Mouse (Mus musculus) megakaryocyte-erythroid progenitor cell, adult 5 weeks (primary cell): ENCODE data around the gene Cfap99. TPM values are rescaled to one million over a fixed set of nuclear protein-coding genes. Genes with fewer than 3 reads are reported as not detected.

Source experiments
- polyA plus RNA-seq: library from polyadenylated mRNA; stranded (reverse); fragments of >175 nt; gene quantifications from 2 replicates; pipeline ENCODE4 v1.2.3, GENCODE M21; 2012

Cfap99 gene
- polyA plus RNA-seq = not detected in 2 replicates

GRCm38 (mm10) chr5:34288154-34288716, at the start of gene Cfap99, which contains the start of gene Zfyve28:
Gene Cfap99, plus strand, starts transcription at chr5:34288600.
Gene Zfyve28, minus strand, starts transcription at chr5:34288449.

DNA sequence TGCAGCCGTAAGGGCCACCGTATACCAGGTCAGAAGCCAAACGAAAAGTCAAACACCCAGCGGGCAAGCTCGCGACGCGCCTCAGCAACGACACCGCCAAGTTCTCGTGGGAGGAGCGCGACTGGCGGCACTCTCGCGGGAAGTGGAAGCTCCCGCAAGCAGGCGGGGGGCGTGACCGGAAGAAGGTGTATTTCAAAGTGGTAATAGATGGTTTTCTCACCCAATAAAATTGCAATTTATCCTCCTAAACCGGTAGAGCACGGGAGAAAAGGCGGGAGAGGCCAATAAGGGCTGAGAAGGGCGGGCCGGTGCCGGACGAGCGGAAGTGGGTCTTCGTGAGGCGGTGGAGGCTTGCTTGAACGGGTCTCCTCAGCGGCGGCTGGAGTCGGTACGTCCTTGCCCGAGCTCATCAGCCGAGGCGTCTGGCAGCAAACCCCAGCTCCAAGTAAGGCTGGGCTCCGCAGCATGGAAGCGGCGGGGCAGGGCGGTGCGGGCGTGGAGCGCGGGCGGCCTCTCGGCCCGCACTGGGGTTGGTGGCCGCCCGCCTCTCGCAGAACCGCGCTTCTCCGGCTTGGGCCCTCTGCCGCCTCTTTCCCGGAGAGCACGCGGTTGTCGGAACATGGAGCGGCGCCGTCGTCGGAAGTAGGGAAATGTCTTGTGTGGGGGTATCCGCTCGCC, 47.8 kb downstream of the Cfap99 start, which contains the start of gene Rnf4:
TSS of gene Rnf4 (plus strand) at position 193 of the 678 bp plus-strand sequence.

DNA sequence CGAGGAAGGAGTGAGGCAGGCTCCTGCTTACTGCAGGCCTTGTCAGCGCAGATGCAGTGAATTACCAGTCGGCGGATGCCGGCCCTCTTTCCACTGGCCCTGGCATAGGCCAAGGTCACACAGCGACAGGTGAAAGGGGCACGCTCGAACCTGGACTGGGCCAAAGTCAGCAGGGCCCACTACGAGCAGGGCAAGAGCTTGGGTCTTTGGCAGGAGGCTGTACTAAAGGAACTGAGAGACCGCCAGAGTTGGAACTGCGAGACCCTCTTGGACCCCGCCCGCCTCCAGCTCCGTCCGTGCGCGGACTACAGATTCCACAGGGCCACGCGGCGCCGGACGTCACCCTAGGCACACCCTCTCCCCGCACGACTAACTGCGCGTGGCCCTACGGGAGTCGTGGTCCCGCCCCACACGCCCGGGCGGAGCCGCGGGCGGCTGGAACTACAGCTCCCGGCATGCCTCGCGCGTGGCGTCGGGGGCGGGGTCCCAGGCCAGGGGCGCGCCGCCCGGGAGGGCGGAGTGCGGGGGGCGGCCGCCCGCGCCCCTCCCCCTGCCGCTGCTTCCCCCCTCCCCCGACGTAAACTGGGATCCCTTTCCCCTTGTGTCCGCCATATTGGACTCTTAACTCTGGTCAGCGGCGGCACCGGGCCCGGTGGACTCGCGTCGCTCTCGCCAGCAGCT, 81.1 kb downstream of the Cfap99 start, which contains the start of gene Fam193a:
TSS of gene Fam193a (plus strand) at position 593 of the 681 bp plus-strand sequence.

Other genes starting within 250 kb of the Cfap99 start
- gene Poln, start 119.2 kb upstream of the Cfap99 start, polyA plus RNA-seq = 0.04 and 0.16 TPM in 2 replicates
- 2.4 and 2.9 TPM in 2 replicates for gene Haus3, start 119.1 kb upstream of the Cfap99 start, polyA plus RNA-seq
- 45.3 and 63.5 TPM in 2 replicates for gene Mxd4, start 100.9 kb upstream of the Cfap99 start, polyA plus RNA-seq
- gene Zfyve28, start 151 bp upstream of the Cfap99 start, polyA plus RNA-seq = 0.10 and 0.26 TPM in 2 replicates
- gene Rnf4, start 47.7 kb downstream of the Cfap99 start, polyA plus RNA-seq = 33.3 and 33.4 TPM in 2 replicates
- gene Fam193a, start 81.3 kb downstream of the Cfap99 start, polyA plus RNA-seq = 14.9 and 17.1 TPM in 2 replicates
- gene Tnip2, start 225.4 kb downstream of the Cfap99 start, polyA plus RNA-seq = 11.3 and 16.4 TPM in 2 replicates
- 20.6 and 30.0 TPM in 2 replicates for gene Sh3bp2, start 237.2 kb downstream of the Cfap99 start, polyA plus RNA-seq